Mouse (Mus musculus): Measurements from ENCODE around the gene Bcas3. TPM values are rescaled to one million over a fixed set of nuclear protein-coding genes. Genes with fewer than 3 reads are reported as not detected.

Bcas3 gene
- polyA plus RNA-seq, 2 experiments = 22.2 to 28.2 TPM

- no peak overlapping the region for H3K27ac ChIP-seq (replicated peaks; ENCODE audit: low read depth, low read length)
- DNase-seq (ENCODE audit: low spot score) = no peak
- no peak overlapping the region for H3K9ac ChIP-seq (ENCODE audit: low read depth, low read length, severe bottlenecking)
These were observed 366.1 kb downstream of the Bcas3 start for GRCm38 (mm10) chr11:85719091-85719490.

GRCm38 (mm10) chr11:85719766-85720165 lies 366.8 kb downstream of the Bcas3 start:
- no peak for TF ChIP-seq POLR2A (IDR thresholded peaks at IDR 0.05; ENCODE audit: borderline replicate concordance, extremely low read depth, insufficient read depth, insufficient read length)
- peaks cover 18% of the 10 kb centered on the region for H3K4me1 ChIP-seq (ENCODE audit: control insufficient read depth, insufficient read depth, low read length)
- no peaks in the 10 kb centered on the region for H3K9me3 ChIP-seq (ENCODE audit: control insufficient read depth, low read length)
- no peak overlapping the region for H3K9ac ChIP-seq (ENCODE audit: low read depth, low read length, severe bottlenecking)
- no peaks in the 10 kb centered on the region for H3K36me3 ChIP-seq (ENCODE audit: control insufficient read depth, insufficient read depth, low read length)
- H3K27me3 ChIP-seq (ENCODE audit: control insufficient read depth, insufficient read depth, low read length) = peaks cover 45% of the 10 kb centered on the region
- no peak overlapping the region for H3K27ac ChIP-seq (replicated peaks; ENCODE audit: low read depth, low read length)
- 19% methylated on average over 7 of the region's 7 CpGs for WGBS
- H3K4me3 ChIP-seq (replicated peaks; ENCODE audit: low read length) = no peak overlapping the region
- no peak for DNase-seq (ENCODE audit: low spot score)
- ATAC-seq (ENCODE audit: low FRiP score, low read depth) = no peak
- no peak overlapping the region for H3K4me2 ChIP-seq (replicated peaks; ENCODE audit: low read depth, low read length, severe bottlenecking)

More at GRCm38 (mm10) chr11:85719091-85719490, 366.1 kb downstream of the Bcas3 start:
- no peak for TF ChIP-seq POLR2A (IDR thresholded peaks at IDR 0.05; ENCODE audit: borderline replicate concordance, extremely low read depth, insufficient read depth, insufficient read length)
- H3K4me2 ChIP-seq (replicated peaks; ENCODE audit: low read depth, low read length, severe bottlenecking) = no peak overlapping the region
- no peak for ATAC-seq (ENCODE audit: low FRiP score, low read depth)
- H3K27me3 ChIP-seq (ENCODE audit: control insufficient read depth, insufficient read depth, low read length) = peaks cover 51% of the 10 kb centered on the region
- H3K4me1 ChIP-seq (ENCODE audit: control insufficient read depth, insufficient read depth, low read length) = peaks cover 25% of the 10 kb centered on the region
- no peaks in the 10 kb centered on the region for H3K9me3 ChIP-seq (ENCODE audit: control insufficient read depth, low read length)
- H3K4me3 ChIP-seq (replicated peaks; ENCODE audit: low read length) = no peak overlapping the region
- H3K36me3 ChIP-seq (ENCODE audit: control insufficient read depth, insufficient read depth, low read length) = no peaks in the 10 kb centered on the region
- WGBS = 78% methylated on average over 10 of the region's 10 CpGs

- Histone ChIP-seq H3K9ac (ENCODE audit: low read depth, low read length, severe bottlenecking) (no peak overlapping the region), H3K9me3 (ENCODE audit: control insufficient read depth, low read length) (no peaks in the 10 kb centered on the region), H3K4me1 (ENCODE audit: control insufficient read depth, insufficient read depth, low read length) (peaks cover 13% of the 10 kb centered on the region), H3K27me3 (ENCODE audit: control insufficient read depth, insufficient read depth, low read length) (peaks cover 44% of the 10 kb centered on the region), H3K4me2 (replicated peaks; ENCODE audit: low read depth, low read length, severe bottlenecking) (no peak overlapping the region), H3K4me3 (replicated peaks; ENCODE audit: low read length) (no peak overlapping the region), H3K27ac (replicated peaks; ENCODE audit: low read depth, low read length) (no peak overlapping the region), H3K36me3 (ENCODE audit: control insufficient read depth, insufficient read depth, low read length) (no peaks in the 10 kb centered on the region)
- no peak for DNase-seq (ENCODE audit: low spot score)
- 24% methylated on average over 6 of the region's 6 CpGs for WGBS
- ATAC-seq (ENCODE audit: low FRiP score, low read depth) = no peak
- no peak for TF ChIP-seq POLR2A (IDR thresholded peaks at IDR 0.05; ENCODE audit: borderline replicate concordance, extremely low read depth, insufficient read depth, insufficient read length)
These were observed 367.4 kb downstream of the Bcas3 start for GRCm38 (mm10) chr11:85720269-85720773.

- DNase-seq (ENCODE audit: low spot score) (no peak), ATAC-seq (ENCODE audit: low FRiP score, low read depth) (no peak)
- no peak overlapping the region for H3K9ac ChIP-seq (ENCODE audit: low read depth, low read length, severe bottlenecking)
- no peak overlapping the region for H3K4me3 ChIP-seq (replicated peaks; ENCODE audit: low read length)
- H3K9me3 ChIP-seq (ENCODE audit: control insufficient read depth, low read length) = no peaks in the 10 kb centered on the region
- H3K4me2 ChIP-seq (replicated peaks; ENCODE audit: low read depth, low read length, severe bottlenecking) = no peak overlapping the region
- H3K27me3 ChIP-seq (ENCODE audit: control insufficient read depth, insufficient read depth, low read length) = peaks cover 36% of the 10 kb centered on the region
- H3K36me3 ChIP-seq (ENCODE audit: control insufficient read depth, insufficient read depth, low read length) = no peaks in the 10 kb centered on the region
- 84% methylated on average over 4 of the region's 4 CpGs for WGBS
- peaks cover 11% of the 10 kb centered on the region for H3K4me1 ChIP-seq (ENCODE audit: control insufficient read depth, insufficient read depth, low read length)
- no peak overlapping the region for H3K27ac ChIP-seq (replicated peaks; ENCODE audit: low read depth, low read length)
- TF ChIP-seq POLR2A (IDR thresholded peaks at IDR 0.05; ENCODE audit: borderline replicate concordance, extremely low read depth, insufficient read depth, insufficient read length) = no peak
These were observed 369.0 kb downstream of the Bcas3 start for GRCm38 (mm10) chr11:85721986-85722385.

- Histone ChIP-seq H3K27ac (replicated peaks; ENCODE audit: low read depth, low read length) (no peak overlapping the region), H3K27me3 (ENCODE audit: control insufficient read depth, insufficient read depth, low read length) (peaks cover 22% of the 10 kb centered on the region; the same call in 1 of the 2 replicates), H3K36me3 (ENCODE audit: control insufficient read depth, insufficient read depth, low read length) (no peaks in the 10 kb centered on the region), H3K9me3 (ENCODE audit: control insufficient read depth, low read length) (no peaks in the 10 kb centered on the region), H3K4me2 (replicated peaks; ENCODE audit: low read depth, low read length, severe bottlenecking) (no peak overlapping the region), H3K4me1 (ENCODE audit: control insufficient read depth, insufficient read depth, low read length) (peaks cover 11% of the 10 kb centered on the region), H3K4me3 (replicated peaks; ENCODE audit: low read length) (no peak overlapping the region), H3K9ac (ENCODE audit: low read depth, low read length, severe bottlenecking) (no peak overlapping the region)
- WGBS = 82% methylated on average over 6 of the region's 6 CpGs
- no peak for DNase-seq (ENCODE audit: low spot score)
- no peak for ATAC-seq (ENCODE audit: low FRiP score, low read depth)
- no peak for TF ChIP-seq POLR2A (IDR thresholded peaks at IDR 0.05; ENCODE audit: borderline replicate concordance, extremely low read depth, insufficient read depth, insufficient read length)
These were observed 371.2 kb downstream of the Bcas3 start for GRCm38 (mm10) chr11:85724159-85724558.
